Mouse (Mus musculus) urinary bladder, adult 18-20 months (tissue): Measurements from ENCODE around the gene Gm42906.

ENCODE experiments used
- DNase-seq, 2 experiments: peaks; one replicate each; pipeline ENCODE4 v3.0.0; 2022; ENCODE audit warnings: low spot score in 2 of 2, mixed read lengths in 2 of 2

Gene Gm42906

DNA sequence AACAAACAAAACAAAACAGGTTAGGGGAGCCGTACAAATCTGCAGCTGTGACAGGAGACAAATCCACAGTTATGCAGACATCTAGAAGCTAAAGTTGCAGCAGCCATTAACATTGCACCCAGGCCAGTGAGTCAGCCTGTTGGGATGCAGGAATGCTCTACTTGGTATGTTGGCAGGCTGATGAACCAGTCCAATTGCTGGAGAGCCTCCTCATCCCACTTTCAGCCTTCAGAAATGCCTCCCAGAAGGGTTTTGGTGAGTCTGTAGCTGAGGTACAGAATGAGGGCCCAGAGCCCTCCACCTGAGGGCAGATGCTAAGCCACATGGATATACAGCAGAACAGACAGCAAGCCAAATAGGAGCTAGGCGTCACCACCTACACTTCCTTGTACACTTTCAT, 358.4 kb downstream of the Gm42906 start:
- DNase-seq = no peak

DNA sequence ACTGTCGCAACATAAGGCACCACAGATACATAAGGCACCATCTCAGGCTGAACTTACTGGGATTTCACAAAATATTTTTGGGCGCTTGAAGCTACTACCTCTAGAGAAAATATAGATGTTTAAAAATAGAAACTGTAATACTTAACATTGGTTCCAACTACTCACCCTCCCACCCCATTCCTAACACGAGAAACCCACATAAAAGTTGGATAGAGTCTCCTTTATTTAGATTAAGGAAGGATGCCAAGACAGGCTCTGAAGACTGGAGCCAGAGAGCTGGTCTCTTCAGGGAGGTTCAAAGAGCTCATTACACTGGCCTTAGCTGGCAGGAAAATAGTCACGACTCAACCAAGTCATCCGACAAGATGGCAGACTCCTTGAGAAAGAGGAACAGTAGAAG, 361.9 kb downstream of the Gm42906 start:
- DNase-seq = no peak

DNA sequence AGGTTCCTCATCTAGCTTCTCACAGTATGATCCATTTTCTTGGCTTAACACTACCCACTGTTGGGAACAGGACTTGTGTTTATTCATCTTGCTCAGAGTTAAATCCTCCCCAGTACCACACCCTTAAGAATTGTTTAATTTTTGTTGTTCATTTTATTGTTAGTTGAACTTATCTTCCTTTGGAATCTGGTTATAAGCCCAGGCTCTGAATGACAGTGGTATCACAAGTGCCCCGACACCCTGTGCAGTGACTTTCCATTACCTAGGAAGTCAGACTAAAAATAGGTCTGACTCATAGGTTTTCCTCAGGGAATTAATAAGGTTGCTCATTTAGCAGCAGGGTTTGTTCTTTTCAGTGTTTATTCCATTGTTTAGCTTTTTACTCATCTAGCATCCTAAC, 362.7 kb downstream of the Gm42906 start:
- DNase-seq = no peak

DNA sequence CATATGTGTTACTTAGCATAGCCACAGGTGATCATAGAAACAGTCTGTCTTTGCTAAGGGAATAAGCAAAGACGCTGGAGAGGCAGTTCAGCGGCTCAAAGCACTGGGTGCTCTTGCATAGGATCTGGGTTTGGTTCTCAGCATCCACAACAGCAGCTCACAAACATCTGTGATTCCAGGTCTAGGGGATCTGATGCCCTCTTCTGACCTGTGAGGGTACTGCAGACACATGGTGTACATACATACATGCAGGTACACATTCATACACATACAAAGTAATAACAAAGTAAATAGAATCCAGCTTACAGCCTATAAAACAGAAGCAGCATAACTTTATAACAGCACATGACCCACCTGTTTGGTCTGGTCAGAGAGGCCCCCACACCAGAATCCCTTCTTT, 366.0 kb downstream of the Gm42906 start:
- DNase-seq = no peak

DNA sequence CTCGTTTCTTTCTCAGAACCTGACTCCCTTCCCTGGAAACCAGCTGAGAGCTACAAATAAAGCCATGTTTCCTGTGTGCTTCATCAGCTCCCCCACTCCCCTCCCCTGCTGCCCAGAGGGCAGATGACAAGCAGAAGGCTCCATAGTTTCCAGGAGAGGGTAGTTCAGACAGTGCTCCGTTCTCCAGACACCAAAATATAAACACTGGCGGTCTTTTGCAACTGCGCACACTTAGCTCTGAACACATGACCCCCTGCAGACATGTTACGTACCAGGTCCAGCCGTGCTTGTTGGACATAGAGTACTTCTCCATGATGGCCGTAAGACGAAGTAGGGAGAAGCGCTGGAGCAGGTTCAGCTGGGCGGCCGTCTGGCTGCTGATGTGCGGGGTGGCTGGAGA, 367.5 kb downstream of the Gm42906 start:
- no peak for DNase-seq

DNA sequence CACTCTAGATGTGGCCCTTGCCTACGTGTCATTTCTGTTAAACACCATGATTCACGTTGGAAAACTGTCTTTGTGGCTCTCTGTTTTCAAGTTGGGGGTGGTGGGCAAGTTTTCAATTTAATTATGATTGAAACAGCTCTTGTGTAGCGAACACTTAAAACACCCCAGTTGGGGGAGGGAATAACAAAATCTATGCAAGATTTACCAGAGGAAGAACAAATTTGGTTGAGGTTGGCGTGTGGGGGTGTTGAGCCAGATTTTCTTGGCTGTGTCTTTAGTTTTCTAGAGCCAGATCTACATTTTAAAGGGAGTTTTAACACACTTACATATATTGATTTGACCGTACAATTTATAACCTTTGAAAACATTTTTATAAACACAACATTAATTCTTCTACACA, 368.2 kb downstream of the Gm42906 start:
- DNase-seq = no peak

DNA sequence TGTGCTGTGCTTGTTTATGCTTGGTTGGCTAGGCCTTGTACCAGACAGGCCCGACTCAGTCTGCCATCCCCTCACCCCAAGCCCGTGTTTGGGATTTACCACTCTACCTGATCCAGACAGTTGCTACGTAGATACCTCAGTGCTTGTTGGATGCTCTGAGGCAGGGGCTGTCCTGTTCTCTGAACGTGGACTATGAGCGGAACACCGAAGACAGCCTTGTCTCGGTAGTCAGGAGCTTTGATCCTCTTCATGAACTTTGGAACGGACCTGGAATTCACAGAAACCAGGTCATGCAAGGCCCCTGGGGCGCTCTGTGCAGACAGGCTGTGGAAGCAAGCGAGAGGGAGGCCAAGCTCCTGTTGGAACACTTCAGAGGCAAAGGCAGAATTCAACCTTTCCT, 368.6 kb downstream of the Gm42906 start:
- no peak for DNase-seq

DNA sequence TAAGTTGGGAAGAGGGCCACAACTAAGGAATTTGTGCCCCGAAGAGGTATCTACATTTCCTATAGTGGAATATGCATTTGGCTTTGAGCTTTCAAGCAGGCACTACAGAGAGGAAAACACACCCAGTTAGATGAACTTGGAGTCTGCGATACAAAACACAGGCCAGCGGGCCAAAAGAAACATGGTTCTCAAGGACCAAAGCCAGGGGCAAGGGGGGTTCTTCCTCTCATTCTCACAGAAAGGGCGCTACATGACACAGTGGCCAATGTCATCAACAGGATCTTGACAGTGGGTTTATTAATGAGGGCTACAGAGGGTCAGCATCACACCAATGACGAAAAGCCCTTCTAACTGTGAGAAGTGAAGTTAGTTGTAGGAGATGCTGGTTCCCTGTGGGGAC, 370.2 kb downstream of the Gm42906 start:
- no peak for DNase-seq

DNA sequence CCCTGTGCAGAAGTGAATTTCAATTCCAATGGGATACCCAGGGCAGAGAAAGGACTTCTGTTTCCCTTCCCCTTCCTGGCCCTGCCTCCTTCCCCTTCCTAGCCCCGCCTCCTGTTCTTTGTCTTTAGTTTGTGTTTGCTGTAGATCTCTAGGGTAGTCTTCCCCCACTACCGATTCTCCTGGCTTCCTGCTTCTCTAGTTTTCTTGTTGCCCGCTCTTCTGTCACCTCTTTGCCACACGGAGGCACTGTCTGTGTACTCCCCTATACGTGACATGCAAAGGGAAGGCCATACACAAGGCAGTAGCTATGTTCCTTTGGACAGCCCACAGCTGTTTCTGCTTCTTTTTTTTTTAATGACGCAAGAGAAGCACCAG, 371.1 kb downstream of the Gm42906 start:
- DNase-seq = no peak

DNA sequence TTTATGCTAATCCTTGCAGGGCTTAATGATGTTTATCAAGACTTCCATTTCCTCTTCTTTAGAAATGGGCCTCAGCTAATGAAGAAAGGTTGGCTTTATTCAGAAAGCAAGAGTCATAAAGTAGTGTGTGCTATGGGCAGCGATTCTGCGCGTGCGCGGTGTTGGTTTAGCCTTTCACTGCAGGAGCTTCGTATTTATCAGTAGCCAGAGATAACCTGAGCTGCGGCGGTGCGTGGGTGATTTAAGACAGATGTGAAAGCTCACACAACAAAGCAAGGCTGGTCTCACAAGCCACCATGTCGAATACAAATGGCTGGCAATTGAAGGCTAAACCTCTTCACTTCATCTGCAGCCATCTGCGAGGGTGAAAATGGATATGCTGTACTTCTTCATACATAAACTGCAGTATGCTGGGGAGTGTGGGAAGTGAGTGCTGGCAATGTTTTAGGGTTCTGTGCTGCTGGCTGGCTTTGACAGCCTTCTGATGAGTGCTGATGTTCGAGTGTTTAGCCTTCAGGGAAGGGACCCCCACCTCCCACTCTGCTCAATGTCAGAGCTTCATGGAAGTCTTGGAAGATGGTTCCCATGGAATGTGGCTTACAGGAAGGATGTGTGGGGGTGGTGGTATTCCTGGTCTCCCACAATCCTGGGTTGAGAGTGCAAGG, 371.6 kb downstream of the Gm42906 start:
- DNase-seq = no peak

DNA sequence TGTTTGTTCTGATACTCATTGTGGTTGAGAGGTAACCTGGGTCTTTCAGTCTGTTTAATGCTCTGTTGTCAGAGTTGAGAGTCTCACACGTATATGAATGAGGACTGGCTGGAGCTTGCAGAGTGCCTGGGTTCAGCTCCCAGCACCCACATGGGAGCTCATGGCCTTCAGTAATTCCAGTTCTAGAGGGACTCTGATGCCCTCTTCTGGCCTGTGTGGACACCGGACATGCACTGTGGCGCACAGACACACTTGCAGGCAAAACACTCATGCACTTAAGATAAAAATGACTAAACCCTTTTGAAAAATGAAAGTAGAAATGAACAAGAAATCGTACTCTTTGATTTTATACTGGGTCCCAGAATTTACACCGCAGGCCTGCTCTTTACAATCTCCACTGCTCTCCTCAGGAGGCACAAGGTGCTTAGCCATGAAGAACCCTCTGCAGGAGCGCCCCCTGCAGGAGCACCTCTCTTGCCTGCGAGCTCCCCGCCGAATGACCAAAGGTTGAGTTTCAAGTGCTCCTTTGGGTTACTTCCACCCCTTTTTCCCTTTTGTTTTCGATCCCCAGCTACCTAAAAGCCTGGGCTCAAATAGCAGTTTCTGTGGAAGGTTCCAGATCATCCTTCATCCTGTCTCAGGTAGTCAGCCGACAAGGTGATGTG, 372.4 kb downstream of the Gm42906 start:
- DNase-seq = no peak

DNA sequence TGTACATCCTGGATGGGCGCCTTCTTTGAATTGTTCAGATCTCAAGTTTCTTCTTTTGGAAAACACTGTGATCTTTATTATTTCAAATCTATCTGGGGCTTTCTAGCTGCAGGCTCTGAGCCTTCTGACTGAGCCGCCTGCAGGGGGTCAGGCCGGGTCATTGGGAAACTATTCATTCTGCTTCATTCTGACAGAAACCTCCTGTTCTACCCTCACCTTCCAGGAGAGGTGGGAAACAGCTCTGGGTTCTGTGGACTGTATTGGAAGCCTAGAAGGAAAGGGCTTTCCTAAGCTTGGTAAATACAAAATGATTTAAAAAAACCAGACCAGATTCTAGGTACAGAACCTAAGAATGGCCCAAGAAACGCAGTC, 373.2 kb downstream of the Gm42906 start:
- DNase-seq = no peak

DNA sequence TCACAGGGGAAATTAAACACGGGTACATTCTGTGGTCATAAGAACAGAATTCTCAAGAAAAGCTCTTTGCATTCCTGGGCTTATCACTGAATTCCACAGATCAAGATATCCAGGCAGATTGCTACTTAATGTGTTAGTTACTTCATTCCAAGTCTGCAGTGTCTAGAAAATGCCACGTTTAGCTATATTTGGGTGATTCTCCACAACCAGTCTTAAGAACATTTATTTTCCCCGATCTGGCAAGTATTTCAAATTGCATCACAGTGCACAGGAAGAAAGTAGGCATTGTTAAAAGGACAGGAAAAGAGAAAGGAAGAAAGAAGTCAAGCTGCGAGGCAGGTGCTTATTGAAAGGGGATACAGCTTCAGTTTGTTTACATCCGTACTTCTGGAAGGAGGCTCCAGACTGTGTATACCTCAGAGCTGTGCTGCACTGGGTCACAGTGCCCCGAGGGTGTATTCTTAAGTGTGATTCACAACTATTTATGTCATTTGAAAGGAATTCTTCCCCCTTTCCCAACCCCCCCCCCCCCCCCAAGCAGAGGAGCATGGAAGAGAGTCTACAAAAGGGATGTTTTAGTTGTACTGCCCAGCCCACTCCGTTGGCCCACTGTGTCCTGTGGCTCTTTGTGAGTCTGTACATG, 373.7 kb downstream of the Gm42906 start:
- no peak for DNase-seq

DNA sequence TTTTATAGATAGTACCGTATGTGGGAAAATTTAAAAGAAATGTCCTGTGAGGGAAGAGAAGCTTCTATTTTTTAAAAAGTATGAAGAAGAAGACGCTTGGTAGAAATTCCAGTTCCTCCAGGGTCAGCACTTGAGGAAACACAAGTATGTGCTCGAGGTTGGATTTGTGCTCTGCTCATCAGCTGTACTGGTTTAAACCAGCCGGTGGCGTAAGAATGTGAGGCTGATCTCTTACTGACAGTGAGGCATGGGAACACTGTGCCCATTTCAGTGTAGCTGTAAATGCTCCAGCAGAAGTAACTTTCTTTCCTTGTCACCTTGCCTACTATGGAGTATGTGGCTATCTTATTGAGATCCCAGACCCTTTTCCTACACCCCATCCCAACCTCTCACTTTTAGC, 374.8 kb downstream of the Gm42906 start:
- DNase-seq = no peak

DNA sequence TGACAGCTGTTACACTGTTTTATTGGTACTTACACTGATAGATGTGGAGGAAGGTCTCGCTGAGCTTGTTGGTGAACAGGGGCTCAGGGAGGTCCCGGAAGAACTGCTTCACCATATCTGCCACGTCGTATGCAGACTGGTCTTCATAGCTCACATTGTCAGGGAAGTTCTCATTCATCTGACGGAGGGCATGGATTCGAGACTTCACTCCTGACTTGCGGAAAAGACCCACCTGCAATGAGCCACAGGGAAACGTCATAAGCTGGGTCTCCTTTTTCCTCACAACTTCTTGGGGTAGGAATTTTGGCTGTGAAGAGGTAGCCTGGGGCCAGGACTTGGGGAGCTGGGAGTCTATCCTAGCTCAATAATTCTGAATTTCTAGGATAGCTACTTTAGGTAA, 375.6 kb downstream of the Gm42906 start:
- no peak for DNase-seq

DNA sequence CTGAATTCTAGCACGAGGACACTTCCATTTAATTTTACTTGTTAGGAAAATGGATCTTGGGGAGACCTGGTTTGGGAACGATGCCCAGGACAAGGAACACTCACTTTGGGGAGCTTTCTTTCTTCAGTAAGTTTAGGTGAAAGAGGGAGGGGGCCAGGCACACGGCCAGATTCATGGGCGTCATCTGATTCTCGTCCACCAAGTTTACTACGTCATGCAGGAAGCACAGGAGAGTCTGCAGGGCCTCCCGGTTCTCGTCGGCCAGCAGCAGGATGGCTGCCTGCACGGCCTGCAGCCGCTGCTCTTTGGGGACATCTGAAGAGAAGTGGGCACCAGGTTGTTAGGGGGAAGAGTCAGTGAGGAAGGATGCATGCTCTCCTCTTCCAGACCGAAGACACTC, 380.5 kb downstream of the Gm42906 start:
- no peak for DNase-seq

DNA sequence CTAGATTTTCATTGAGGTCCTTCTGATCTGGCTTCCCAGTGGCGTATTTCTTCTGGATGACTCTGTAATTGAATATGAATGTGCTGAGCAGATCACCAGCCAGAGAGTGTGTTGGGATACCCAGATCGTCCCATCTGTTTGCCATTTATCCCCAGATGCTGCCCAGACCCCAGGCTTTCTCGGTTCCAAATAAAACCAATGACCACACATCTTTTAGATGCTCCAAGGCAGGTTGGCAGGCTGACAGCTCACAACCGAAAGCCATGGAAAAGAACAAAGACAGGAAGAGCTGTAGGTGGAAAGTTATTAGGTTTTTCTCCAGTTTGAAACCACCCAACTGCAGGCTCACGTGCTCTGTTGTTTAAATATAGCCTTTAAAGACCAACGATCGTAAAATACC, 381.0 kb downstream of the Gm42906 start:
- no peak for DNase-seq

DNA sequence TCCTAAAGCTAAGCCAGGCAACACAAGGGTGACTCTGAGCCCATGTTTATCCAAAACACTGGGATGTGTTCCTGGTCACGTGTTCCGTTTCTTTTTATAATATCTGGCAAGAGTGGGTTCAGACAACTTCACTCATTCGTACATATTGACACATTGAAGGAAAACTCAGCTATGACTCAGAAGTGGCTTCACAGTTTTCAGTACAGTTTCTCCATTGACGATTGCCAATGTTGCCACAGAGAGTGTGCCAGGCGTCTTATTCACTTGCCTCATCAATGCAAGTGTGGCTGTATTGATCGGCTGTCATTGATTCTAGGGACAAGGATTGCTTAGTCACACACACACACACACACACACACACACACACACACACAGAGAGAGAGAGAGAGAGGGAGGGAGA, 381.8 kb downstream of the Gm42906 start:
- DNase-seq = no peak

DNA sequence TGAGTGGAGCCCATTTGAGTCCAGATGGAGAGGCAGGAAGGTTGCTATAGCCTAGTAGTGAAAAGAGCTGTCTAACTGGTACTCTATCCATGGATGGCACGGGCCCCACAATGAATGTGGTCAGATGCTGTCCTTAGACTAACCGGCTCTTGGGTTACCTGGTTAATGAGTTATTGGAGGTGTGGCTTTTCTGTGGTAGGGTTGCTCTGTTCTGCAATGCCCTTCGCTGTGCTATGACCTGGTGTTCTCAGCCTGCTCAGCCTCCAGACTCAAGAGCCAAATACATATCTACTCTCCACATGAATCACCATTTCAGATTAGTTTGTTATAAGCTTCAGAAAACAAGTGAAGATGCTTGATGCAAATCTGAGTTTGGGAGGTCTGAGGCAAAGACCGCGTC, 385.1 kb downstream of the Gm42906 start:
- no peak for DNase-seq

DNA sequence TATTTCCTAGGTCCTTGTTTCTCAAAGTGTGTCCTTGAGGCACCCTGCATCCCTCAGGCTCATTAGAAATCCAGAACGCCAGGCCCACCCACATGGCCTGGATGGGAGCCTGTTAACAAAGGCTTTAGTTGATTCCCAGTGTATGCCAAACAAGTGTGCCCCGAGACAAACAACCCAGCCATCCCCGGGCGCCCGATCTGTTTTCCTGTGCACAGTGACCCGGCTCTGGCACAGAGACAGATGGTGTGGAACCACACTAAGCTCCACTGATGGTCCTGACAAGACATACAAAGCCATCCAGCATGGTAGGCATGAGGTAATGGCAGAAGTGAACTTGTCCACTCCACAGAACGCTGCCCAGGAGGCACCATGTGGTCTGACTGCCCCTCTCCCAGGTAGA, 390.1 kb downstream of the Gm42906 start:
- DNase-seq = no peak

DNA sequence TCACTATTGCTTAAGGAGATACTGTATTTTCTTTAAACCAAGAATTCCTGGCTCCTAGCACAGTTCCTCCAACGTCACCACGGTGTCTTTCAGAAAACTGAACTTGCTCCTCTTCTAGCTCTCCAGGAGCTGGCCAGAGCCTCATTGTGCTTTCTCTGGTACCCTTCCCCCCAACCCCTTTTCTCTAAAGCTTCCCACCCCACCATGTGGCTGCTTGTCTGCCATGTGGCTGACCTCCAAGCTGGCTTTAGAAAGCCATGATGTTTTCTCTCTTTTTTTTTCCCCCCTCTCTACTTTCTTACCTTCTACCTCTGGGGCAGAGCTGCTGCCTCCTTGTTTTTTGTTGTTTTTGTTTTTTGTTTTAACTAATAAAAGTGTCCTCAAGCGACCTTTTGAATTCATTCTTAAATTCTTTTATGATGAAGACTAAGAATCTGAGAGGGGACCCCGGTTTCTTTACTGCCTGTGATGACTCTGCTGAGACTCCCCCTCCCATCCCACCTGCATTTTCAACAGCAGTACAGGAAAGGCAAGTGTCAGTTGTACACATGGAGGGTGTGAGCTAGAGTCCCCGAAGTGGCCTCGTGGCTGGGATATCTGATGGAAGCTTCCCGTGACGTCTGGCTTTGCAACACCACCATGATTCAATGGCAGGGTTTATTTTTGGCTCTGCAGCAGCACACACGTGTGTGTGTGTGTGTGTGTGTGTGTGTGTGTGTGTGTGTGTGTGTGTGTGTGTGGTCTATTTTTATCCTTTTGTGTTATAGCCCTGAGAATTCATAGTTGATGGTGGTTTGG, 393.0 kb downstream of the Gm42906 start:
- DNase-seq = no peak

DNA sequence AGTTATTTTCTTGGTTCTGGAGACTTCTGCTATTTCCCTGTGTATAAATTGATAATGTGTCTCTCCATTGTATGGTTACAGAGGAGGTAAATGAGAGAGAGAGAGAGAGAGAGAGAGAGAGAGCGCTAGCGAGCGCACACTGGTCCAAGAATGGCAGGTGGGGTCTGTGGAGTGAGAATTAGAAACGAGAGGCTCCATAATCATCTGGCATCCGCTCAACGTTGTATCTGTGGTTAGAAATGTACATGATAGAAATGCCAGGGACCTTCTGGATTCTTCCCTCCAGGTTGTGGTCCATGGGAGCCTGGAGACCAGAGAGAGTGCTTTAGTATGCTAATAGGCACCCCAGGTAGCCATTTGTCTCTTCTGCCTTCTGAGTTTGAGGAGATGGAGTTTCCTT, 399.1 kb downstream of the Gm42906 start:
- no peak for DNase-seq

DNA sequence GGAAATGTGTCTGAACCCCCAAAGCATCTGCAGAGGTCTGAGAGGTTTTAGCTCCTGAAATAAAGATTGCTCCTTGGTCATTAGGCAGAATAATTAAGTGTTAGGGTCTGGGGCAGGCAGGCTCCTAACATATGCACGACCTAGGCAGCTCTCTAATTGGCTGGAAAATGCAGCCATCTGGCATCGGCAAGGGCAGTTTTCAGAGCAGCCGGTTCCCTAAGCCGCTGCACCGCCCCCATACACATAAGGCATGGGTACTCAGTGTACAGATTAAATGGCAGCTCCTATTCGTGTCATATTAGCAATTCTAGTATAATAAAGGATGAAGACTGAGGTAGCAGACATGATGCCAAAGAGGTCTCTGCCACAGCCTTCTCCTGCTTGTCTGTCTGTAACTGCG, 400.8 kb downstream of the Gm42906 start:
- no peak for DNase-seq
